ENCODE assay signal across 10 mouse cellular contexts in the genomic region with DNA sequence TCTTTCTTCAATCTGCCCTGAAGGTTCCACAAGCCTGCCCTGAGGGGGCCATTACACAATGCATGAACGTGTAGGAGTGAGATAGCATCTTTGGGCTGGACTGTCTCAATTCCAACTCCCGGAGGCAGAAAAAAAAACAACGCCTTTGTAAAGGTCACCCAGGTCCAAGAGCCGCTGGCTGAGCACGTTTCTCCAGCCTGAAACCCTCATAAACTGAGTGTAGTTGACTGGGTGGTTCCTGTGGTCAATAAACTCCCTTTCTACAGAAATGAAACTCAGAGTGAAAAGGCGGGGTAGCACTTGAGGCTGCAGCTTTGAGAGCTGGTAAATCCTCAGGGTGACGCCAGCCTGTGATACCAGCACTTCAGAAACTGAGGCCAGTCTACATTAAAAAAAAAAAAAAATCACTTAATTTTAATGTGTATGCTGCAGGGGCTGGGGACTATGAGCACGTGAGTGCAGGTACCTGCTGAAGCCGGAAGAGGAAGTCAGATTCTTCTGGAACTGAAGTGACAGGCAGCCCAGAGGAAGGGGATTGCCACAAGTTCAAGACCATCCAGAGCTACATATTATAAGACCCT. TPM values are rescaled to one million over a fixed set of nuclear protein-coding genes. Genes with fewer than 3 reads are reported as not detected.
DNase-seq lines count a peak whose midpoint lies in the region; ATAC-seq lines count a peak whose summit lies in the region.
"Had no signal": no experiment of that assay in that cellular context is flagged by ENCODE, and none has a peak within 500 bp of the region (broad histone marks: within the 10 kb centered on the region; RNA-seq: fewer than 3 reads in every experiment).

No protein-coding gene starts in this region.

- intact Hi-C loops in heart, postnatal 10 days (cut with DNase I): no loop called here
- intact Hi-C loops in gastrocnemius, postnatal 36 days (cut with DNase I): loop anchor here (5.0 kb wide), 2 partner anchors 44 to 66 kb away; no protein-coding TSS in a partner anchor
- intact Hi-C loops in left cerebral cortex, postnatal 36 days (cut with DNase I): no loop called here

- no peak overlapping the region for H3K9ac ChIP-seq in liver, embryonic 15.5 days

- no peaks in the 10 kb centered on the region for H3K36me3 ChIP-seq in heart, embryonic 10.5 days
- H3K36me3 ChIP-seq in liver, embryonic 15.5 days (replicated peaks): no peaks in the 10 kb centered on the region
- H3K36me3 ChIP-seq: embryonic facial prominence, embryonic 10.5 days; G1E had no signal

- peaks cover 17% of the 10 kb centered on the region; the same call in 1 of the 2 replicates for H3K27me3 ChIP-seq in heart, embryonic 10.5 days (ENCODE audit: insufficient read depth, poor library complexity, severe bottlenecking)
- peaks cover 70% of the 10 kb centered on the region for H3K27me3 ChIP-seq in liver, embryonic 15.5 days

- WGBS in heart, embryonic 10.5 days: 45% methylated on average over 9 of the region's 9 CpGs
- WGBS in liver, embryonic 15.5 days (ENCODE audit: insufficient replicate concordance): 16% methylated on average over 9 of the region's 9 CpGs

- H3K4me2 ChIP-seq in liver, embryonic 15.5 days: no peak overlapping the region; the same call in 1 of the 2 replicates

- no peaks in the 10 kb centered on the region for H3K9me3 ChIP-seq in heart, embryonic 10.5 days
- no peaks in the 10 kb centered on the region for H3K9me3 ChIP-seq in liver, embryonic 15.5 days (replicated peaks)
- H3K9me3 ChIP-seq: embryonic facial prominence, embryonic 10.5 days had no signal

- no peak for DNase-seq in heart, embryonic 10.5 days (ENCODE audit: low spot score)
- no peak for DNase-seq in heart, postnatal 10 days
- peak; percentile 14 for DNase-seq in urinary bladder, postnatal 25 days (ENCODE audit: low spot score)
- DNase-seq in urinary bladder, adult 2 months (ENCODE audit: low spot score): no peak
- DNase-seq in yolk sac, embryonic 10.5 days (ENCODE audit: low spot score): peak; percentile 74
- no peak for DNase-seq in gastrocnemius, postnatal 36 days
- DNase-seq in left cerebral cortex, postnatal 36 days (ENCODE audit: low spot score in 2 of 2): no peak

- peak overlapping the region; percentile 36; the same call in 1 of the 2 replicates for H3K27ac ChIP-seq in heart, embryonic 10.5 days
- peak overlapping the region; percentile 6; the same call in 1 of the 2 replicates for H3K27ac ChIP-seq in liver, embryonic 15.5 days (replicated peaks)
- H3K27ac ChIP-seq: embryonic facial prominence, embryonic 10.5 days had no signal

- peaks cover 55% of the 10 kb centered on the region for H3K4me1 ChIP-seq in heart, embryonic 10.5 days
- peaks cover 49% of the 10 kb centered on the region for H3K4me1 ChIP-seq in liver, embryonic 15.5 days (replicated peaks)

- no peak overlapping the region for H3K4me3 ChIP-seq in heart, embryonic 10.5 days
- H3K4me3 ChIP-seq in liver, embryonic 15.5 days (replicated peaks): no peak overlapping the region
- H3K4me3 ChIP-seq: embryonic facial prominence, embryonic 10.5 days had no signal

- no peak for ATAC-seq in liver, embryonic 15.5 days (ENCODE audit: insufficient read depth)

RNA-seq across cellular contexts. Expression of a gene that starts 2.5 kb away (rescaled TPM):
- 11.4 and 13.6 TPM in 2 replicates for polyA plus RNA-seq in heart, embryonic 10.5 days (2016; fragmentation: Nextera tagmentation; extraction: Ambion mirVana)
- total RNA-seq in heart, postnatal 10 days (2021): 10 to 100 TPM; 21.2 to 23.5 TPM
- polyA plus RNA-seq in urinary bladder, adult 2 months (2012; rRNA removed): 12.6 and 28.4 TPM in 2 replicates
- 2.4 TPM in 2 replicates for polyA plus RNA-seq in liver, embryonic 15.5 days (2015; fragmentation: Nextera tagmentation; extraction: Ambion mirVana)
- total RNA-seq in gastrocnemius, postnatal 36 days (2021): 1 to 10 TPM; 6.9 TPM
- 10 to 100 TPM; 47.9 to 54.0 TPM for total RNA-seq in left cerebral cortex, postnatal 36 days (2021)

Comparison
In these comparisons a context has a peak if more than half of its experiments do, and no peak if none do; other contexts are left out.
1. DNase-seq: peak in urinary bladder, postnatal 25 days (single experiment) and yolk sac, embryonic 10.5 days (single experiment); none in heart, embryonic 10.5 days (single experiment), heart, postnatal 10 days (0 of 2), urinary bladder, adult 2 months (single experiment), gastrocnemius, postnatal 36 days (0 of 2) and left cerebral cortex, postnatal 36 days (0 of 2).